In the genomic region with DNA sequence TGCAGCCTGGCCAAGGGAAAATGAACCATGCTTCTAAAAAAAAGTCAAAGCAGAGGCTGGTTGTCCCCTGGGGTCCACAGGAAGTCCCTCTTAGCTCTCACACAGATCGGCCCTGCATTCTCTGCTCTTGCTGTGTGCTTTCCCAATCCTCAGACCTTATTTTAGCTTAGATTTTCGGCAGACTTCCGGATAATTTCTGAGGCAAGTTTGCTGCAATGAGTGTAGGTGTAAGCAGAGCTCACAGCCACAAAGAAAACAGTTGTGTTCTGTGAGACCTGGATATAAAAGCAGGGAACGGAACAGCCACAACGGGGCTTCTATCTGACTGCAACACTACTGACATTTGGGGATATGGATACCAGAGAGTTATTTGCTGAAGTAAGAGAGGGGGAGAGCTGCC, we compare ENCODE assay signal across 9 mouse cellular contexts.
"Had no signal": no experiment of that assay in that cellular context is flagged by ENCODE, and none has a peak within 500 bp of the region (broad histone marks: within the 10 kb centered on the region; RNA-seq: fewer than 3 reads in every experiment).

No protein-coding gene starts in this region.

- ATAC-seq: intestine, embryonic 15.5 days; lung, postnatal 0 days; midbrain, embryonic 13.5 days had no signal

- DNase-seq: kidney, adult 18-20 months; kidney, postnatal 10 days; kidney, postnatal 4 days; lung, adult 2 months; lung, postnatal 36 days; thymus, postnatal 4 days had no signal
